Mouse (Mus musculus) midbrain, embryonic 15.5 days (tissue): ENCODE data around the gene Dysf. TPM values are rescaled to one million over a fixed set of nuclear protein-coding genes. Genes with fewer than 3 reads are reported as not detected.

Source experiments
- ATAC-seq: fragments of 200-750 bp; cut with Nextera tagmentation; replicated peaks from 2 replicates; pipeline ENCODE4 v1.8.0; 2017; ENCODE audit warnings: moderate TSS enrichment
- H3K27ac ChIP-seq: fragments of 300-500 bp; sonication (generic); 2 replicates; pipeline ENCODE4 v1.5.1; 2015; ENCODE audit warnings: mild to moderate bottlenecking, inconsistent platforms
- H3K27me3 ChIP-seq: fragments of 300-500 bp; sonication (generic); replicated peaks from 2 replicates; pipeline ENCODE4 v1.6.1; 2015; ENCODE audit warnings: inconsistent platforms
- H3K36me3 ChIP-seq: fragments of 300-500 bp; sonication (generic); replicated peaks from 2 replicates; pipeline ENCODE4 v1.6.1; 2015; ENCODE audit warnings: inconsistent platforms
- H3K4me1 ChIP-seq: fragments of 300-500 bp; sonication (generic); 2 replicates; pipeline ENCODE4 v1.6.1; 2015; ENCODE audit warnings: inconsistent platforms
- H3K4me2 ChIP-seq: fragments of 300-500 bp; sonication (generic); 2 replicates; pipeline ENCODE4 v1.6.1; 2015; ENCODE audit warnings: inconsistent platforms, mild to moderate bottlenecking, moderate library complexity
- H3K4me3 ChIP-seq: fragments of 300-500 bp; sonication (generic); 2 replicates; pipeline ENCODE4 v1.5.1; 2015; ENCODE audit warnings: mild to moderate bottlenecking, inconsistent platforms
- H3K9ac ChIP-seq: fragments of 300-500 bp; sonication (generic); 2 replicates; pipeline ENCODE4 v1.6.1; 2015; ENCODE audit warnings: mild to moderate bottlenecking, inconsistent platforms
- H3K9me3 ChIP-seq: fragments of 300-500 bp; sonication (generic); 2 replicates; pipeline ENCODE4 v1.6.1; 2016; ENCODE audit warnings: inconsistent platforms
- WGBS: fragments of 180-500 bp; shearing (Covaris S2); methylation state at CpG from one replicate; pipeline ENCODE4 v1.1.7; 2015; ENCODE audit warnings: mixed read lengths; 5-methylcytosine and 5-hydroxymethylcytosine counted together
- polyA plus RNA-seq: library from polyadenylated mRNA; unstranded; fragments of >200 nt; fragmentation: Nextera tagmentation; extraction: Ambion mirVana; gene quantifications from 2 replicates; pipeline ENCODE4 v1.2.1, GENCODE M21; 2015

Gene Dysf
- polyA plus RNA-seq, 1 experiment from 2014 or later = 2.6 TPM

DNA sequence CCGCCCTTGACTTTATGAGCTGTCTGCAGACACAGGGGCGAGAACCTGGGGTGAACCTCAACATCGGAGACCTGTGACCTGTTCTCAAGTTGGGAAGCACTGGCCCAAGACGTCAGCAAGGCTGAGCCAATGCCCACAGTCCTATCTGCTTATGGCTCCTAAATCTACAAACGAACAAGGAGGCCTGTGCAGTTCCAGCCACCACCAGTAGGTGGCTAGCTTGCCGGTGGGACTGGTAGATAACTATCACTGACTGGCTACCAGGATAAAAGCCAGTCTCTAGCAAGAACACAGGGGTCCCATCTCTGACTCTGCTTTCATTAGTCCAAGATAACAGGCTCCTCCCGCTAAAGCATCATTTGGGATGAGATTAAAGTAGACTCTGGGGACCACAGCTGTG lies 86.6 kb downstream of the Dysf start:
- H3K4me1 ChIP-seq = no peaks in the 10 kb centered on the region
- no peaks in the 10 kb centered on the region for H3K36me3 ChIP-seq
- H3K27ac ChIP-seq = no peak overlapping the region
- no peak overlapping the region for H3K9ac ChIP-seq
- ATAC-seq = 0 out of 2 replicates have a peak, but pooled peaks have one; percentile 4
- no peak overlapping the region for H3K4me2 ChIP-seq
- H3K27me3 ChIP-seq = no peaks in the 10 kb centered on the region
- H3K4me3 ChIP-seq = no peak overlapping the region
- 22% methylated on average over 7 of the region's 7 CpGs for WGBS
- no peaks in the 10 kb centered on the region for H3K9me3 ChIP-seq

DNA sequence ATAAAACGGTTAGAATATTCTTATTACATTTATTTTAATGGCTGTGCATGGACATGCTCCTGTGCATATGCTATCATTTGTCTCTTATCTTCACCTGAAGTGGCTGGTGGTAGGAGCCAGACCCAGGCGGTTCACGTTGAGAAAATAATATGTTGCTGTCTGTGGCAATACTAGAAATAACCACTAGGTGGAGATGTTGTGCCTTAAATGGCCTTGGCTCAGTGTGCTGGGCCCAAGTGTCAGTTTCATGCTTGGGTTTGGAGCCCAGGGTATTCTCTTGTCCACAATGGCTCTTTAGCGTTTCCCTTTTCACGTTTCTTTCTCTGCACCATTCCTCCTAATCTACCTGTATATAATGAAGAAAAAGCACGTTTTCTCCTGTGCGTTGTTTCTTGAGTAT lies 87.5 kb downstream of the Dysf start:
- peak; percentile 76 for ATAC-seq
- Histone ChIP-seq H3K9me3 (no peaks in the 10 kb centered on the region), H3K27ac (no peak overlapping the region), H3K27me3 (no peaks in the 10 kb centered on the region), H3K36me3 (no peaks in the 10 kb centered on the region), H3K4me3 (no peak overlapping the region), H3K9ac (no peak overlapping the region), H3K4me2 (no peak overlapping the region), H3K4me1 (no peaks in the 10 kb centered on the region)
- 14% methylated on average over 7 of the region's 7 CpGs for WGBS

DNA sequence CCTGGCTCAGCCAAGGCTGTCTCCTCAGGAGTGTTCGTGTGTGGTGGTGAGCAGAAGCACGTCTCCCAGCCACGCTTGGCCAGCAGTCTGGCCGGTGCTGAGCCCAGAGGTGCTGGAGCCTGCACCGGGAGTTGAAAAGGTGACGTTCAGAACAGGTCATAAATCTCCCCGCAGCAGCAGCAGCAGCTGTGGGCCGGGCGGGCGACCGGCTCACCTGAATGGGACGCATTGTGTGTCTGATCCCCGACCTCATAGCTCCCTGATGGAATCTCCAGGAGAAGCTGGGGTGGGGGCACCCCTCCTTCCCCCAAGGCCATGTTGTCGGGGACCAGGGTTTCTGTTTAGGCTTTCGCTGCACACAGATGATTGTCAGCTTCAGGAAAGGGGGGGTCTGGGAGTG lies 93.6 kb downstream of the Dysf start:
- H3K9ac ChIP-seq = no peak overlapping the region
- H3K9me3 ChIP-seq = no peaks in the 10 kb centered on the region
- H3K4me1 ChIP-seq = peaks cover 14% of the 10 kb centered on the region
- ATAC-seq = no peak
- no peak overlapping the region for H3K4me2 ChIP-seq
- H3K36me3 ChIP-seq = no peaks in the 10 kb centered on the region
- H3K27me3 ChIP-seq = peaks cover 19% of the 10 kb centered on the region
- H3K27ac ChIP-seq = no peak overlapping the region
- 76% methylated on average over 15 of the region's 15 CpGs for WGBS
- no peak overlapping the region for H3K4me3 ChIP-seq

DNA sequence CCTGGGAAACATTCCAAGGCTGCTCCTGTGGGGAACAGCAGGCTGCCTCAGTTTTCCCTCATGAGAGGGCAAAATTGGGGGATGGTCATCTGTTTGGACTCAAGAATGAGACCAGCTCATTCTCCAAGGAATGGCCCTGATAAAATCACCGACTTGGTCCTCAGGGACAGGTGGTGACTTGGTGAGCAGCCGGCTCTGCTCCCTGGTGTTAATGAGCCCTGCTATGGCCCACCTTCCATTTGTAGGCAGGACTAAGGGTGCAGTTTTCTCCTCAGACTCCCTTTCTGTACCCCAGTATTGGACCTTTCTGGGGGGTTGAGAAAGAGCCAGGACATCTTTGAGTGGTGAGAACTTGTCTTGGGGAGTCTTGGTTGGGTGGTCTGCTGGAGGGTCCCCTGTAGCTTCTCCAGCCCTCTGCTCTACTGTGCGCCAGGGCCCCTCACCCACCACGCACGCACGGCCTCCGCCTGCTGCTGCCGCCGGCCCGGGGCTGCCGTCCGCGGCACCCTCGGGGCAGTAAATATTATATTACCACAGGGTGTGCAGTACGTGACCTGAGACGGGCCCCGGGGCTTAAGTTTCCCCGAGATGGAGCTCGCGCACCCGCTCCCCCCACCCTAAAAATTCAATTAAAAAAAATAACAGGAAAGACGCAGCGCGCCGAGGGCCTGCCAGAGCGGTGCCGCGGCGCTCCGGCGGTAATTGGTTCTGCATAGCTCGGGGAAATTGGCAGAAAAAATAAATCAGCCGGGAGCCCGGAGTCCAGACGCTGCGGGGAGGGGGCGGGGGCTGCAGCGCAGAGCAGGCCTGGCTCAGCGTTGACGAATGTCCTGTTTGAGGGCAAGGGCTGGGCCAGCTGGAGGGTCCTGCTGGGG lies 97.0 kb downstream of the Dysf start:
- H3K4me1 ChIP-seq = peaks cover 14% of the 10 kb centered on the region
- ATAC-seq = peak; percentile 81
- peaks cover 19% of the 10 kb centered on the region for H3K27me3 ChIP-seq
- H3K9ac ChIP-seq = peak overlapping the region; percentile 37
- peak overlapping the region; percentile 65 for H3K4me2 ChIP-seq
- H3K9me3 ChIP-seq = no peaks in the 10 kb centered on the region
- peak overlapping the region; percentile 20 for H3K27ac ChIP-seq
- peak overlapping the region; percentile 42 for H3K4me3 ChIP-seq
- no peaks in the 10 kb centered on the region for H3K36me3 ChIP-seq
- 2% methylated on average over 40 of the region's 40 CpGs for WGBS

DNA sequence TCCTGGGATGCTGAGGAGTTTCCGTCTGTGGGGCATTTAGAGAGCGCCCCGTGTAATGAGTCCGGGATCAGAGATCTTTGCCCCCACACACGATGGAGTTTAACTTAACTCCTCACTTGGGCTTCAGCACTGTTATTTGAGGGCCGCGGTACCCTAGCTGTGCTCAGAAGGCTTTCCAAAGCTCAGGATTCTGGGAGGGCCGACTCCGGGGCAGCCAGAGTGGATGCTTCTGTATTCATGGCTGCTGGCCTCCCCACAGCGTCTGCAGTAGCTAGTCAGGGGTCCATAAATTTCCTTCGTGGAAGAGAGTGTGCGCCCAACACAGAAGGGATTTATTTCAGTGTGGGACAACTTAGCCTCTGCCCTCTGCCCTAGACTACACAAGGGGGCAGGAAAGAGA lies 97.7 kb downstream of the Dysf start:
- WGBS = 11% methylated on average over 12 of the region's 12 CpGs
- peak overlapping the region; percentile 37 for H3K9ac ChIP-seq
- peak overlapping the region; percentile 20; the same call in 1 of the 2 replicates for H3K27ac ChIP-seq
- H3K36me3 ChIP-seq = no peaks in the 10 kb centered on the region
- H3K4me3 ChIP-seq = peak overlapping the region; percentile 42
- peaks cover 14% of the 10 kb centered on the region for H3K4me1 ChIP-seq
- H3K27me3 ChIP-seq = peaks cover 19% of the 10 kb centered on the region
- peak overlapping the region; percentile 65 for H3K4me2 ChIP-seq
- no peaks in the 10 kb centered on the region for H3K9me3 ChIP-seq
- peak; percentile 55 for ATAC-seq

DNA sequence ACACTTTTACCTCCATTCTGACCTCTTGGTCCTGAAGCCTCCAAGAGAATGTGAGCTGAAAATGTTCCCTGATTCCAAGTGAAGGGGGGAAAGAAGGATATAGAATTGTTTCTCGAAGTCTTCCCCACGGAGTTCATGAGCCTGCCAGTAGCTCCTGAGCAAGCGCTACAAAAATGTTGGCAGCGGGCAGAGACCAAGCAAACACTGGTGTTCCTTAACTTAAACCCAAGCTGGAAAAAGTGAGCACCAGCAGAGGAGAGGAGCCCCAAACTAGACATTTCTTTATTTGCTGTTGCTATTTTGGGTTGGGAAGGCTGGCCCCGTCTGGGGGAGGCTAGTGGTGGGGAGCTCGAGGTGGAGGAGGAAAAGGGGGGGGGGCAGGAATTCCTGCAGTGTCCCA lies 102.0 kb downstream of the Dysf start:
- Histone ChIP-seq H3K36me3 (no peaks in the 10 kb centered on the region), H3K27me3 (no peaks in the 10 kb centered on the region), H3K4me2 (no peak overlapping the region), H3K4me1 (peaks cover 9% of the 10 kb centered on the region), H3K9ac (no peak overlapping the region), H3K4me3 (no peak overlapping the region), H3K9me3 (no peaks in the 10 kb centered on the region), H3K27ac (no peak overlapping the region)
- no peak for ATAC-seq
- WGBS = 85% methylated on average over 6 of the region's 6 CpGs

DNA sequence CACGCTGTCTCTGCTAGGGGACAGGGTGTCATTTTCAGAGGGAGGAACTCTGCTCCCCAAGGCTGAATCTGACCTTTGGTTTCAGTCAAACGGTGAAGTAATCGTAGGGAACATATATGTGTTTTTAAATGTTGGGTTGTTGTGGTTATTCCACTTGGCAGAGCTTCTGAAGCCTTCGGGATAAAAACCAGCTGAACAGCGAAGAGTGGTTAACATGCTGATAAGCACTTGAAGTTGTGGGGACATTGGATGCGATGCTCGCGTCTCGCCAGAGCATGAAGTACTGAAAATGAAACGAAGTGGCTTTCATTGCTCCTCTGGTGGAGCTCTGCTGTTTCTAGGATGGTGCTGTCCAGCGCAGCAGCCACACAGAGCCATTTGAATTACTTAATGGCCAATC lies 102.7 kb downstream of the Dysf start:
- H3K27ac ChIP-seq = no peak overlapping the region
- H3K27me3 ChIP-seq = no peaks in the 10 kb centered on the region
- ATAC-seq = no peak
- H3K9ac ChIP-seq = no peak overlapping the region
- H3K9me3 ChIP-seq = no peaks in the 10 kb centered on the region
- peaks cover 3% of the 10 kb centered on the region for H3K4me1 ChIP-seq
- H3K36me3 ChIP-seq = no peaks in the 10 kb centered on the region
- WGBS = 92% methylated on average over 11 of the region's 11 CpGs
- no peak overlapping the region for H3K4me3 ChIP-seq
- H3K4me2 ChIP-seq = no peak overlapping the region

DNA sequence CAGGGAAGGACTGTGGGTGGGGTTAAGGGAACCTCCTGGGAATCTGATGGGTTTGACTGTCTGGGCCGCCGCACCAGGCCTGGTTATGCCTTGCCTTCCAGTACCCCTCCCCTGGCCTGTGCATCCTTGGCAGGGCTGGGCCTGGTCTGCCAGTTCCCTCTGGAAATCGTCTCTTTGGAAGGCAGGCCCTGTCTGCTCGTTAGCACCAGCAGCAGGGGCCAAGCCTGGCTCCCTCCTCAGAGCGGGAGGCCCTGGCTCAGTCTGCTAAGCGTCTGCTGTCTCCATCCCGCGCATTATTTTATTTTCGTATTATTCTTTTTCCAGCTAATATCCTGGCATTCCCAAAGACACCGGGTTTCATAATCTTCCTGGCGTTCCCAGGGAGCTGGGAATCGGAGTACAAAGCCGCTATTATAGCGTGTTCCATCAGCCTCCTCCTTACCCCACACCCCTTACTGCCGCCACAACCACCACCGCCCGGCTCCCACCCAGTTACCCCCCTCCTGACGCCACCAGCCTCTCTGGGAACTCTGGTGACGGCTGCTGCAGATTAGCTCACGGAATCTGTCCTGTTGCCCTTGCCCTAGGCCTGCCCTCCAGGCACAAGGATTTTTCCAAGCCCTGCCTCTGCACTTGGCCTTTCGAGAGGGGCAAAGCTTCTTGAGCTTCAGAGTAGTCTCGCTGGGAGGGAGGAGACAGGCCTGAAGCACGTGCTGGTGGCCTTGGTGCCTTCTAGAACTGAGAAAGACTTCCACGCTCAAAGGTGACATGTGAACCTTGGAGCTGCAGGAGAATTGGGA lies 111.5 kb downstream of the Dysf start:
- Histone ChIP-seq H3K4me2 (no peak overlapping the region), H3K36me3 (no peaks in the 10 kb centered on the region), H3K4me3 (no peak overlapping the region), H3K9ac (no peak overlapping the region), H3K27me3 (no peaks in the 10 kb centered on the region), H3K9me3 (no peaks in the 10 kb centered on the region), H3K4me1 (no peaks in the 10 kb centered on the region), H3K27ac (no peak overlapping the region)
- WGBS = 60% methylated on average over 24 of the region's 24 CpGs
- ATAC-seq = no peak

DNA sequence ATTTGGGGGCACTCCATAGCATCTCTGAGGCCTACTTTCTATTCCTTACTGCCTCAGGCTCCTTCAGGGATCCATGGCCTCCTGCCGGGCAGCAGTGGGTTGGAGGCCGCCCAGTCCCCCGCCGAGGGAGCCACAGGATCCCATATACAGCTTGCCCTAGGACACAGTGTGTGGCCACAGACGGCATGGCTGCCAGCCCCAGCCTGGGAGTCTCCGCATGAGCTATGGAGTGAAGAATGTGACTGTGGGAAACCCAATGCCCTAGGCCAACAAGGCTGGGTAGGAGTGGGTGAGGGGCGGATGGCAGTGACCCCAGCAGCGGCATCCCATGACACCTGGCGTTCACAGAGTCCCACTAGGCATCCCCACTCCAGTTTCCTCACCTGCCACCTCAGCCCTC lies 116.2 kb downstream of the Dysf start:
- Histone ChIP-seq H3K4me2 (no peak overlapping the region), H3K9me3 (no peaks in the 10 kb centered on the region), H3K27me3 (no peaks in the 10 kb centered on the region), H3K27ac (no peak overlapping the region), H3K4me3 (no peak overlapping the region), H3K36me3 (no peaks in the 10 kb centered on the region), H3K4me1 (no peaks in the 10 kb centered on the region), H3K9ac (no peak overlapping the region)
- no peak for ATAC-seq
- 88% methylated on average over 9 of the region's 9 CpGs for WGBS

DNA sequence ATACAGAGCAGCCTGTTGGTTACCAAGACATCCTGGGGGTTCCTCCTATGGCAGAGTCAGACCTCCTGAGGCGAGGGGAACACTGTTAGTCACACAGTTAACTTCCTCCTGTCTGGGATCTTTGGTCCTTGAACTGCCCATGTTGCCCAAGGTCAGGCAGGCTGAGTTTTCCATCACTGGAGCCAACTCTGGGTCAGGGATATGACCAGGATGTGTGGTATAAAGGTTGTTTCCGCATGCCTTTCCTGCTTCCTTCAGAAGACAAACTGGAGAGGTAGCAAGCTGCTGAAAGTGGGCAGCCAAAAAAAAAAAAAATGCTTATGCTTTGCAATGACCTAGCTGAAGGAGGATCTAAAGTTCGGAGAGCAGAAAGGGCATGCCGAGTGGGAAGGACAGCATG lies 116.7 kb downstream of the Dysf start:
- H3K4me3 ChIP-seq = no peak overlapping the region
- H3K4me2 ChIP-seq = no peak overlapping the region
- no peak for ATAC-seq
- H3K27ac ChIP-seq = no peak overlapping the region
- H3K4me1 ChIP-seq = no peaks in the 10 kb centered on the region
- H3K27me3 ChIP-seq = no peaks in the 10 kb centered on the region
- 87% methylated on average over 4 of the region's 4 CpGs for WGBS
- no peak overlapping the region for H3K9ac ChIP-seq
- H3K36me3 ChIP-seq = no peaks in the 10 kb centered on the region
- no peaks in the 10 kb centered on the region for H3K9me3 ChIP-seq

DNA sequence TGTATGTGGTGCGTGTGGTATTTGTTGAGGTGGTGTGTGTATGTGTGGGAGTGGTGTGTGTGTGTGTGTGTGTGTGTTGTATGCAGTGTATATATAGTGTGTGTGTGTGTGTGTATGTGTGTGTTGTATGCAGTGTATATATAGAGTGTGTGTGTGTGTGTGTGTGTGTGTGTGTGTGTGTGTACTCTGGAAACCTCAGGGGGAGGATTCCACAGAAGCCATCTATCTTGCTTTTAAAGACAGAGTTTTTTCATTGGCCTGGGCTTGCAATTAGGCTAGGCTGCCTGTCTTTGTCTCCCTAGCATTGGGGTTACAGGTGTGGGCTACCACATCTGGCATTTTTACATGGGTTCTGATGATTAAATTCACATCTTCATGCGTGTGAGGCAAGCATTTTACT lies 119.8 kb downstream of the Dysf start:
- Histone ChIP-seq H3K4me3 (no peak overlapping the region), H3K27me3 (no peaks in the 10 kb centered on the region), H3K9me3 (no peaks in the 10 kb centered on the region), H3K9ac (no peak overlapping the region), H3K4me1 (no peaks in the 10 kb centered on the region), H3K4me2 (no peak overlapping the region), H3K27ac (no peak overlapping the region), H3K36me3 (no peaks in the 10 kb centered on the region)
- WGBS = 97% methylated on average over 2 of the region's 2 CpGs
- ATAC-seq = no peak

DNA sequence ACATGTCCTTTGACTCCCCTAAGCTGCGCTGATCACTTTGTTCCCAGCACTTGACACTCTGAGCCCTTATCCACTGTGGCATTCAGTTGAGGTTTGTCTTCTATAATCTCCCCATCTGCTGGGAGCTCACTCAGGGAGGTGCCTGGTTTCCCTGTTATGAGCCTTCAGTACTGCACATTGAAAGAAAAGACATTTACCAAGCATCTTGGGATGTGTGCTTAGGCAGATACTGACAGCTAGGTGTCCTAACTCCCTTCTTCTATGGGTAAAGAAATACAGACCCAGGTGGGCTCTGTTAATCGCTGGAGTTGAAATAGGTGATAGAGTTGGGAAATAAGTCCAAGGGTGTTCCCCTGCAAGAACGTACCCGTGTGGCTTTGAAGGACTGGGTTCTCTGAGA lies 122.5 kb downstream of the Dysf start:
- WGBS = 93% methylated on average over 4 of the region's 4 CpGs
- H3K4me3 ChIP-seq = no peak overlapping the region
- H3K9ac ChIP-seq = no peak overlapping the region
- no peaks in the 10 kb centered on the region for H3K27me3 ChIP-seq
- H3K4me2 ChIP-seq = no peak overlapping the region
- no peaks in the 10 kb centered on the region for H3K36me3 ChIP-seq
- no peaks in the 10 kb centered on the region for H3K4me1 ChIP-seq
- H3K27ac ChIP-seq = no peak overlapping the region
- no peak for ATAC-seq
- no peaks in the 10 kb centered on the region for H3K9me3 ChIP-seq
